Mouse (Mus musculus) stomach, postnatal 0 days (tissue): ENCODE results near the gene Ankk1. TPM values are rescaled to one million over a fixed set of nuclear protein-coding genes. Genes with fewer than 3 reads are reported as not detected.

ENCODE experiments used
- ATAC-seq: fragments of 200-750 bp; cut with Nextera tagmentation; 2 replicates; pipeline ENCODE4 v1.8.0; 2017; ENCODE audit not compliant: low FRiP score, low TSS enrichment
- DNase-seq: peaks from one replicate; pipeline ENCODE4 v3.0.0-alpha.2; 2016; ENCODE audit warnings: low spot score
- H3K27ac ChIP-seq: fragments of 300-500 bp; sonication (generic); replicated peaks from 2 replicates; pipeline ENCODE4 v1.5.1; 2014; ENCODE audit warnings: mild to moderate bottlenecking, control low read depth
- H3K27me3 ChIP-seq: fragments of 300-500 bp; sonication (generic); 2 replicates; pipeline ENCODE4 v1.6.1; 2014; ENCODE audit warnings: low read length; ENCODE audit not compliant: control insufficient read depth, insufficient read depth
- H3K36me3 ChIP-seq: fragments of 300-500 bp; sonication (generic); 2 replicates; pipeline ENCODE4 v1.6.1; 2014; ENCODE audit warnings: low read length, mixed read lengths; ENCODE audit not compliant: control insufficient read depth, insufficient read depth
- H3K4me1 ChIP-seq: fragments of 300-500 bp; sonication (generic); replicated peaks from 2 replicates; pipeline ENCODE4 v1.6.1; 2014; ENCODE audit warnings: antibody characterized with exemption; ENCODE audit not compliant: control insufficient read depth, insufficient read depth
- H3K4me2 ChIP-seq: fragments of 300-500 bp; sonication (generic); replicated peaks from 2 replicates; pipeline ENCODE4 v1.6.1; 2014; ENCODE audit warnings: low read depth, mild to moderate bottlenecking, control low read depth, moderate library complexity
- H3K4me3 ChIP-seq: fragments of 300-500 bp; sonication (generic); 2 replicates; pipeline ENCODE4 v1.5.1; 2014; ENCODE audit warnings: low read depth, low read length, control low read depth
- H3K9ac ChIP-seq: fragments of 300-500 bp; sonication (generic); 2 replicates; pipeline ENCODE4 v1.6.1; 2014; ENCODE audit warnings: mild to moderate bottlenecking, low read length, control low read depth, mixed read lengths
- H3K9me3 ChIP-seq: fragments of 300-500 bp; sonication (generic); 2 replicates; pipeline ENCODE4 v1.6.1; 2016; ENCODE audit warnings: low read length; ENCODE audit not compliant: control insufficient read depth
- CTCF ChIP-seq: IDR thresholded peaks from 2 replicates; pipeline ENCODE4 v1.5.1; 2016; ENCODE audit warnings: antibody characterized with exemption, low read depth, mild to moderate bottlenecking, moderate library complexity
- EP300 ChIP-seq: optimal IDR thresholded peaks from 2 replicates; pipeline ENCODE3; 2016; ENCODE audit warnings: antibody characterized with exemption
- WGBS: fragments of 180-500 bp; shearing (Covaris S2); extraction: QIAGEN DNeasy Blood & Tissue Kit; methylation state at CpG from one replicate; pipeline ENCODE4 v1.1.7; 2014; 5-methylcytosine and 5-hydroxymethylcytosine counted together
- polyA plus RNA-seq: library from polyadenylated mRNA; unstranded; fragments of >200 nt; fragmentation: Nextera tagmentation; extraction: Ambion mirVana; gene quantifications from 2 replicates; pipeline ENCODE4 v1.2.1, GENCODE M21; 2015

Gene Ankk1
- 2.6 and 3.6 TPM in 2 replicates for polyA plus RNA-seq

- WGBS = 76% methylated on average over 7 of the region's 7 CpGs
- Histone ChIP-seq H3K4me2 (no peak within 1 kb of the TSS), H3K4me1 (no peaks in the 10 kb centered on the region), H3K4me3 (no peak within 1 kb of the TSS), H3K9ac (no peak within 1 kb of the TSS), H3K27ac (no peak within 1 kb of the TSS; the same call in 1 of the 2 replicates), H3K36me3 (no peaks in the 10 kb centered on the region), H3K27me3 (no peaks in the 10 kb centered on the region), H3K9me3 (no peaks in the 10 kb centered on the region)
- ATAC-seq (no peak), DNase-seq (no peak)
- TF ChIP-seq CTCF = no peak
- TF ChIP-seq EP300 = no peak
These were observed at the start of gene Ankk1 for GRCm38 (mm10) chr9:49426921-49427320. Gene Ankk1 (minus strand): TSS chr9:49427021.

- TF ChIP-seq CTCF = no peak
- no peak for TF ChIP-seq EP300
- ATAC-seq = no peak
- Histone ChIP-seq H3K4me2 (no peak overlapping the region), H3K27ac (no peak overlapping the region), H3K9ac (no peak overlapping the region), H3K9me3 (no peaks in the 10 kb centered on the region), H3K27me3 (no peaks in the 10 kb centered on the region), H3K36me3 (no peaks in the 10 kb centered on the region), H3K4me3 (no peak overlapping the region), H3K4me1 (no peaks in the 10 kb centered on the region)
- DNase-seq = no peak
- 73% methylated on average over 11 of the region's 11 CpGs for WGBS
These were observed 45.3 kb upstream of the Ankk1 start for GRCm38 (mm10) chr9:49472126-49472525.

- DNase-seq (no peak), ATAC-seq (no peak)
- Histone ChIP-seq H3K27ac (no peak overlapping the region), H3K9me3 (no peaks in the 10 kb centered on the region), H3K4me3 (no peak overlapping the region), H3K27me3 (no peaks in the 10 kb centered on the region), H3K9ac (no peak overlapping the region), H3K4me2 (no peak overlapping the region), H3K36me3 (no peaks in the 10 kb centered on the region), H3K4me1 (no peaks in the 10 kb centered on the region)
- TF ChIP-seq CTCF (no peak), EP300 (no peak)
- 75% methylated on average over 6 of the region's 6 CpGs for WGBS
These were observed 44.1 kb upstream of the Ankk1 start for GRCm38 (mm10) chr9:49470946-49471345.

- TF ChIP-seq CTCF (no peak), EP300 (no peak)
- Histone ChIP-seq H3K9me3 (no peaks in the 10 kb centered on the region), H3K9ac (no peak overlapping the region), H3K36me3 (no peaks in the 10 kb centered on the region), H3K27me3 (no peaks in the 10 kb centered on the region), H3K4me3 (no peak overlapping the region), H3K27ac (no peak overlapping the region), H3K4me1 (no peaks in the 10 kb centered on the region), H3K4me2 (no peak overlapping the region)
- 93% methylated on average over 19 of the region's 19 CpGs for WGBS
- DNase-seq = no peak
- no peak for ATAC-seq
These were observed 43.2 kb upstream of the Ankk1 start for GRCm38 (mm10) chr9:49470006-49470405.

- no peak overlapping the region for H3K9ac ChIP-seq
- no peaks in the 10 kb centered on the region for H3K36me3 ChIP-seq
These were observed 29.3 kb upstream of the Ankk1 start for GRCm38 (mm10) chr9:49456136-49456535.

GRCm38 (mm10) chr9:49452396-49452795 lies 25.6 kb upstream of the Ankk1 start:
- Histone ChIP-seq H3K4me3 (no peak overlapping the region), H3K9me3 (no peaks in the 10 kb centered on the region), H3K9ac (no peak overlapping the region), H3K27me3 (no peaks in the 10 kb centered on the region), H3K4me2 (no peak overlapping the region), H3K36me3 (no peaks in the 10 kb centered on the region), H3K4me1 (no peaks in the 10 kb centered on the region), H3K27ac (no peak overlapping the region)
- DNase-seq (no peak), ATAC-seq (no peak)
- WGBS = 71% methylated on average over 1 of the region's 1 CpGs
- TF ChIP-seq EP300 = no peak
- TF ChIP-seq CTCF = no peak

More at GRCm38 (mm10) chr9:49456136-49456535, 29.3 kb upstream of the Ankk1 start:
- ATAC-seq (no peak), DNase-seq (no peak)
- H3K9me3 ChIP-seq = no peaks in the 10 kb centered on the region
- H3K27ac ChIP-seq = no peak overlapping the region
- TF ChIP-seq CTCF = no peak
- no peak for TF ChIP-seq EP300
- H3K4me3 ChIP-seq = no peak overlapping the region
- 73% methylated on average over 3 of the region's 3 CpGs for WGBS
- H3K27me3 ChIP-seq = no peaks in the 10 kb centered on the region
- H3K4me2 ChIP-seq = no peak overlapping the region
- no peaks in the 10 kb centered on the region for H3K4me1 ChIP-seq
